Mouse (Mus musculus): ENCODE measurements around the gene Trim31.

DNA sequence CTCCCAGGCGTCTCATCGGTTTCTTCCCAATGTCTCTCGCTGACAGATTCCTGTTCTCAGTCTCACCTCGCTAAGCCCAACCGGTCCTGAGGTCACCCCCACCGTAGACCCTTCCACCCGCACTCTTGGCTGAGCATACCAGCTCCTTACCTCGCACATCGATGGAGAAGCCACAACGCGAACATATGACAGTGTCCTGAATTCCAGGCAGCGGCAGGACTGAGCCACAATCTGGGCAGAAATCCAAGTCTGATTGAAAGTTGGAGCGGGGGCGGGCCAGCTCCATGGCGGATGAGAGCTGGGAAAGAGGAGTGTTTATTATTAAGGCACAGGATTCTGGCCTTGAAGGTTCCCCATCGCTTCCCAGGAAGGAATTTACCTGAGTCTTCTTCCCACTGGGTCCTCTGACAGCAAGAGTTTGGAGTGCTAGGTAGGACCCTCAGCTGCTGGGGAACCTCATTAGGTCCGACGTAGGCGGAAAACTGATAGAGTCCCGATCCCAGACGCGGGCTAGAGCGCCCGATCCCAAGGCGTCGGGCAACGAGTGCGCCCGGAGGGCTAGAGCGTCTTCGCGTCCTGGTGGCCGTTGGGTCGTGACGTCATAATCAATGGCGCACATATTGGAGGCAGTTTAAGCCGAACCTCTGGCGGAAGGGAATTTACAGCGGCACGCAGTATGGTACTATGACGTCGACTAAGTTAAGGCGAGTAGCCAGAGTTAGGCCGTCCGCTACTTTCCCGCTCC is 60.3 kb downstream of the Trim31 start, which contains the start of the genes Znrd1 and Znrd1as:
- no peak for TF ChIP-seq CTCF (IDR thresholded peaks at IDR 0.05; ENCODE audit: low read depth, low read length)
- peak; percentile 51; the same call in 1 of the 2 replicates for TF ChIP-seq POLR2A (IDR thresholded peaks at IDR 0.05; ENCODE audit: extremely low read depth, insufficient read depth, low read length)
